Mouse (Mus musculus): ENCODE data around the gene Htatip2. TPM values are rescaled to one million over a fixed set of nuclear protein-coding genes. Genes with fewer than 3 reads are reported as not detected.

Htatip2 gene
- polyA plus RNA-seq, 1 experiment = 9.6 TPM

GRCm38 (mm10) chr7:49754767-49755166, 4.1 kb upstream of the Htatip2 start:
- H3K4me3 ChIP-seq (replicated peaks) = peak overlapping the region; percentile 70
- H3K36me3 ChIP-seq (replicated peaks; ENCODE audit: low read length) = no peaks in the 10 kb centered on the region
- H3K9me3 ChIP-seq = no peaks in the 10 kb centered on the region
- no peak for TF ChIP-seq FLI1 (IDR thresholded peaks at IDR 0.05; ENCODE audit: low read length)
- TF ChIP-seq GATA1 (IDR thresholded peaks at IDR 0.05; ENCODE audit: borderline replicate concordance, low read length) = no peak
- H3K4me1 ChIP-seq = peaks cover 43% of the 10 kb centered on the region
- H3K27me3 ChIP-seq (replicated peaks) = peaks cover 10% of the 10 kb centered on the region

GRCm38 (mm10) chr7:49762605-49763004, 3.7 kb downstream of the Htatip2 start:
- peak overlapping the region; percentile 72 for H3K4me3 ChIP-seq (replicated peaks)
- H3K36me3 ChIP-seq (replicated peaks; ENCODE audit: low read length) = peaks cover 65% of the 10 kb centered on the region
- no peaks in the 10 kb centered on the region for H3K9me3 ChIP-seq
- no peaks in the 10 kb centered on the region for H3K27me3 ChIP-seq (replicated peaks)
- TF ChIP-seq GATA1 (IDR thresholded peaks at IDR 0.05; ENCODE audit: borderline replicate concordance, low read length) (no peak), FLI1 (IDR thresholded peaks at IDR 0.05; ENCODE audit: low read length) (no peak)
- peaks cover 87% of the 10 kb centered on the region for H3K4me1 ChIP-seq

GRCm38 (mm10) chr7:49764011-49764716, 5.2 kb downstream of the Htatip2 start:
- no peak for TF ChIP-seq GATA1 (IDR thresholded peaks at IDR 0.05; ENCODE audit: borderline replicate concordance, low read length)
- no peak for TF ChIP-seq FLI1 (IDR thresholded peaks at IDR 0.05; ENCODE audit: low read length)
- H3K36me3 ChIP-seq (replicated peaks; ENCODE audit: low read length) = peaks cover 81% of the 10 kb centered on the region
- no peaks in the 10 kb centered on the region for H3K9me3 ChIP-seq
- peaks cover 80% of the 10 kb centered on the region for H3K4me1 ChIP-seq
- peak overlapping the region; percentile 71 for H3K4me3 ChIP-seq (replicated peaks)
- no peaks in the 10 kb centered on the region for H3K27me3 ChIP-seq (replicated peaks)

GRCm38 (mm10) chr7:49766166-49766565, 7.3 kb downstream of the Htatip2 start:
- Histone ChIP-seq H3K4me1 (peaks cover 60% of the 10 kb centered on the region), H3K27me3 (replicated peaks) (no peaks in the 10 kb centered on the region), H3K9me3 (no peaks in the 10 kb centered on the region), H3K36me3 (replicated peaks; ENCODE audit: low read length) (peaks cover 90% of the 10 kb centered on the region), H3K4me3 (replicated peaks) (no peak overlapping the region)
- TF ChIP-seq GATA1 (IDR thresholded peaks at IDR 0.05; ENCODE audit: borderline replicate concordance, low read length) (no peak), FLI1 (IDR thresholded peaks at IDR 0.05; ENCODE audit: low read length) (no peak)

- TF ChIP-seq FLI1 (IDR thresholded peaks at IDR 0.05; ENCODE audit: low read length) (no peak), GATA1 (IDR thresholded peaks at IDR 0.05; ENCODE audit: borderline replicate concordance, low read length) (no peak)
- H3K36me3 ChIP-seq (replicated peaks; ENCODE audit: low read length) = peaks cover 92% of the 10 kb centered on the region
- no peaks in the 10 kb centered on the region for H3K9me3 ChIP-seq
- no peak overlapping the region for H3K4me3 ChIP-seq (replicated peaks)
- H3K4me1 ChIP-seq = peaks cover 39% of the 10 kb centered on the region
- H3K27me3 ChIP-seq (replicated peaks) = no peaks in the 10 kb centered on the region
Observed at GRCm38 (mm10) chr7:49768509-49768908, 9.6 kb downstream of the Htatip2 start.

GRCm38 (mm10) chr7:49774396-49774795, 15.5 kb downstream of the Htatip2 start:
- peaks cover 30% of the 10 kb centered on the region for H3K4me1 ChIP-seq
- no peak overlapping the region for H3K4me3 ChIP-seq (replicated peaks)
- no peak for TF ChIP-seq GATA1 (IDR thresholded peaks at IDR 0.05; ENCODE audit: borderline replicate concordance, low read length)
- no peak for TF ChIP-seq FLI1 (IDR thresholded peaks at IDR 0.05; ENCODE audit: low read length)
- H3K36me3 ChIP-seq (replicated peaks; ENCODE audit: low read length) = peaks cover 76% of the 10 kb centered on the region
- H3K9me3 ChIP-seq = no peaks in the 10 kb centered on the region
- H3K27me3 ChIP-seq (replicated peaks) = no peaks in the 10 kb centered on the region

GRCm38 (mm10) chr7:49777585-49777984, 18.7 kb downstream of the Htatip2 start:
- Histone ChIP-seq H3K9me3 (no peaks in the 10 kb centered on the region), H3K4me1 (peaks cover 45% of the 10 kb centered on the region), H3K4me3 (replicated peaks) (peak overlapping the region; percentile 99), H3K36me3 (replicated peaks; ENCODE audit: low read length) (peaks cover 68% of the 10 kb centered on the region), H3K27me3 (replicated peaks) (no peaks in the 10 kb centered on the region)
- TF ChIP-seq GATA1 (IDR thresholded peaks at IDR 0.05; ENCODE audit: borderline replicate concordance, low read length) = no peak
- no peak for TF ChIP-seq FLI1 (IDR thresholded peaks at IDR 0.05; ENCODE audit: low read length)

GRCm38 (mm10) chr7:49778114-49778901, 19.4 kb downstream of the Htatip2 start, which contains the start of gene Prmt3:
Prmt3 (plus strand) TSS chr7:49778346.
- Histone ChIP-seq H3K4me1 (peaks cover 52% of the 10 kb centered on the region), H3K9me3 (no peaks in the 10 kb centered on the region), H3K36me3 (replicated peaks; ENCODE audit: low read length) (peaks cover 68% of the 10 kb centered on the region), H3K27me3 (replicated peaks) (no peaks in the 10 kb centered on the region), H3K4me3 (replicated peaks) (peak within 1 kb of the TSS; percentile 99)
- TF ChIP-seq FLI1 (IDR thresholded peaks at IDR 0.05; ENCODE audit: low read length) (no peak), GATA1 (IDR thresholded peaks at IDR 0.05; ENCODE audit: borderline replicate concordance, low read length) (no peak)

- Histone ChIP-seq H3K36me3 (replicated peaks; ENCODE audit: low read length) (peaks cover 68% of the 10 kb centered on the region), H3K9me3 (no peaks in the 10 kb centered on the region), H3K4me3 (replicated peaks) (peak overlapping the region; percentile 99), H3K4me1 (peaks cover 56% of the 10 kb centered on the region), H3K27me3 (replicated peaks) (no peaks in the 10 kb centered on the region)
- TF ChIP-seq FLI1 (IDR thresholded peaks at IDR 0.05; ENCODE audit: low read length) = no peak
- TF ChIP-seq GATA1 (IDR thresholded peaks at IDR 0.05; ENCODE audit: borderline replicate concordance, low read length) = no peak
Observed at GRCm38 (mm10) chr7:49778904-49779615, 20.1 kb downstream of the Htatip2 start.

Data from megakaryocyte, embryonic 14.5 days (primary cell).